Mouse (Mus musculus) heart, embryonic 10.5 days (tissue): ENCODE measurements around the gene Smox. TPM values are rescaled to one million over a fixed set of nuclear protein-coding genes. Genes with fewer than 3 reads are reported as not detected.
A peak's percentile ranks its signal among the peaks of the same experiment; 100 is the strongest.

Experiments used
- DNase-seq: peaks from one replicate; pipeline ENCODE4 v3.0.0-alpha.2; 2017; ENCODE audit warnings: low spot score
- H3K27ac ChIP-seq: fragments of 300-500 bp; sonication (generic); 2 replicates; pipeline ENCODE4 v1.5.1; 2016; ENCODE audit warnings: mild to moderate bottlenecking
- H3K27me3 ChIP-seq: fragments of 300-500 bp; sonication (generic); 2 replicates; pipeline ENCODE4 v1.6.1; 2016; ENCODE audit warnings: mild to moderate bottlenecking; ENCODE audit not compliant: poor library complexity, insufficient read depth, severe bottlenecking
- H3K36me3 ChIP-seq: fragments of 300-500 bp; sonication (generic); 2 replicates; pipeline ENCODE4 v1.6.1; 2016; ENCODE audit warnings: mild to moderate bottlenecking, moderate library complexity
- H3K4me1 ChIP-seq: fragments of 300-500 bp; sonication (generic); 2 replicates; pipeline ENCODE4 v1.6.1; 2016; ENCODE audit warnings: mild to moderate bottlenecking
- H3K4me3 ChIP-seq: fragments of 300-500 bp; sonication (generic); 2 replicates; pipeline ENCODE4 v1.5.1; 2016; ENCODE audit warnings: mild to moderate bottlenecking, moderate library complexity
- H3K9me3 ChIP-seq: fragments of 300-500 bp; sonication (generic); 2 replicates; pipeline ENCODE4 v1.6.1; 2016; ENCODE audit warnings: mild to moderate bottlenecking, moderate library complexity
- WGBS: fragments of 180-500 bp; shearing (Covaris S2); methylation state at CpG from one replicate; pipeline ENCODE4 v1.1.7; 2016; 5-methylcytosine and 5-hydroxymethylcytosine counted together
- polyA plus RNA-seq: library from polyadenylated mRNA; unstranded; fragments of >200 nt; fragmentation: Nextera tagmentation; extraction: Ambion mirVana; gene quantifications from 2 replicates; pipeline ENCODE4 v1.2.1, GENCODE M21; 2016

Smox gene
- polyA plus RNA-seq, 1 experiment from 2014 or later: 28.0 TPM

GRCm38 (mm10) chr2:131488261-131488660 is 3.0 kb upstream of the Smox start:
- peak; percentile 51 for DNase-seq
- no peak overlapping the region for H3K27ac ChIP-seq
- peaks cover 6% of the 10 kb centered on the region; the same call in 1 of the 2 replicates for H3K27me3 ChIP-seq
- no peaks in the 10 kb centered on the region for H3K36me3 ChIP-seq
- peaks cover 19% of the 10 kb centered on the region for H3K4me1 ChIP-seq
- 63% methylated on average over 4 of the region's 4 CpGs for WGBS
- H3K9me3 ChIP-seq: no peaks in the 10 kb centered on the region
- H3K4me3 ChIP-seq: no peak overlapping the region

- Histone ChIP-seq H3K36me3 (no peaks in the 10 kb centered on the region), H3K4me3 (no peak overlapping the region), H3K4me1 (peaks cover 22% of the 10 kb centered on the region), H3K9me3 (no peaks in the 10 kb centered on the region), H3K27me3 (peaks cover 6% of the 10 kb centered on the region; the same call in 1 of the 2 replicates), H3K27ac (no peak overlapping the region)
- 66% methylated on average over 2 of the region's 2 CpGs for WGBS
- peak; percentile 64 for DNase-seq
These were observed 2.4 kb upstream of the Smox start for GRCm38 (mm10) chr2:131488870-131489269.

GRCm38 (mm10) chr2:131489591-131489990 is 1.7 kb upstream of the Smox start:
- no peak for DNase-seq
- Histone ChIP-seq H3K9me3 (no peaks in the 10 kb centered on the region), H3K27me3 (peaks cover 6% of the 10 kb centered on the region; the same call in 1 of the 2 replicates), H3K4me1 (peaks cover 22% of the 10 kb centered on the region), H3K27ac (no peak overlapping the region), H3K4me3 (no peak overlapping the region), H3K36me3 (no peaks in the 10 kb centered on the region)
- WGBS: 71% methylated on average over 4 of the region's 4 CpGs

- WGBS: under 1% methylated on average over 89 of the region's 102 CpGs
- H3K4me3 ChIP-seq: peak overlapping the region; percentile 96
- H3K36me3 ChIP-seq: no peaks in the 10 kb centered on the region
- H3K4me1 ChIP-seq: peaks cover 28% of the 10 kb centered on the region
- peak overlapping the region; percentile 94 for H3K27ac ChIP-seq
- H3K27me3 ChIP-seq: peaks cover 6% of the 10 kb centered on the region; the same call in 1 of the 2 replicates
- no peaks in the 10 kb centered on the region for H3K9me3 ChIP-seq
- DNase-seq: peak; percentile 92
These were observed 655 bp downstream of the Smox start for GRCm38 (mm10) chr2:131491707-131492595.

GRCm38 (mm10) chr2:131492596-131493139 is 1.4 kb downstream of the Smox start:
- peaks cover 6% of the 10 kb centered on the region; the same call in 1 of the 2 replicates for H3K27me3 ChIP-seq
- H3K36me3 ChIP-seq: no peaks in the 10 kb centered on the region
- no peak for DNase-seq
- H3K4me1 ChIP-seq: peaks cover 34% of the 10 kb centered on the region
- peak overlapping the region; percentile 94 for H3K27ac ChIP-seq
- no peaks in the 10 kb centered on the region for H3K9me3 ChIP-seq
- 8% methylated on average over 10 of the region's 10 CpGs for WGBS
- peak overlapping the region; percentile 96 for H3K4me3 ChIP-seq

- Histone ChIP-seq H3K27me3 (peaks cover 3% of the 10 kb centered on the region; the same call in 1 of the 2 replicates), H3K4me1 (peaks cover 37% of the 10 kb centered on the region), H3K36me3 (no peaks in the 10 kb centered on the region), H3K9me3 (no peaks in the 10 kb centered on the region), H3K4me3 (no peak overlapping the region), H3K27ac (no peak overlapping the region)
- WGBS: 41% methylated on average over 5 of the region's 5 CpGs
- DNase-seq: no peak
These were observed 2.1 kb downstream of the Smox start for GRCm38 (mm10) chr2:131493446-131493845.

GRCm38 (mm10) chr2:131495256-131495655 is 4.0 kb downstream of the Smox start:
- 73% methylated on average over 3 of the region's 3 CpGs for WGBS
- Histone ChIP-seq H3K4me1 (peaks cover 45% of the 10 kb centered on the region), H3K9me3 (no peaks in the 10 kb centered on the region), H3K4me3 (no peak overlapping the region), H3K27me3 (no peaks in the 10 kb centered on the region; the same call in 1 of the 2 replicates), H3K36me3 (no peaks in the 10 kb centered on the region), H3K27ac (no peak overlapping the region)
- DNase-seq: no peak

- peaks cover 48% of the 10 kb centered on the region for H3K4me1 ChIP-seq
- H3K4me3 ChIP-seq: no peak overlapping the region
- no peaks in the 10 kb centered on the region for H3K36me3 ChIP-seq
- WGBS: 79% methylated on average over 5 of the region's 5 CpGs
- no peaks in the 10 kb centered on the region; the same call in 1 of the 2 replicates for H3K27me3 ChIP-seq
- DNase-seq: no peak
- H3K27ac ChIP-seq: 0 out of 2 replicates have a peak overlapping the region, but pooled peaks have one; percentile 22
- H3K9me3 ChIP-seq: no peaks in the 10 kb centered on the region
These were observed 5.0 kb downstream of the Smox start for GRCm38 (mm10) chr2:131496125-131496820.

- DNase-seq: peak; percentile 93
- Histone ChIP-seq H3K9me3 (no peaks in the 10 kb centered on the region), H3K27ac (peak overlapping the region; percentile 6; the same call in 1 of the 2 replicates), H3K4me3 (no peak overlapping the region), H3K36me3 (no peaks in the 10 kb centered on the region), H3K4me1 (peaks cover 48% of the 10 kb centered on the region), H3K27me3 (no peaks in the 10 kb centered on the region; the same call in 1 of the 2 replicates)
- WGBS: 86% methylated on average over 4 of the region's 4 CpGs
These were observed 6.0 kb downstream of the Smox start for GRCm38 (mm10) chr2:131497224-131497856.

- H3K27ac ChIP-seq: peak overlapping the region; percentile 6; the same call in 1 of the 2 replicates
- H3K4me1 ChIP-seq: peaks cover 48% of the 10 kb centered on the region
These were observed 6.9 kb downstream of the Smox start for GRCm38 (mm10) chr2:131498219-131498618.

GRCm38 (mm10) chr2:131499290-131499845 is 8.1 kb downstream of the Smox start:
- H3K4me3 ChIP-seq: no peak overlapping the region
- no peak for DNase-seq
- peaks cover 45% of the 10 kb centered on the region for H3K4me1 ChIP-seq
- no peaks in the 10 kb centered on the region for H3K27me3 ChIP-seq
- H3K27ac ChIP-seq: no peak overlapping the region
- 63% methylated on average over 5 of the region's 5 CpGs for WGBS
- H3K9me3 ChIP-seq: no peaks in the 10 kb centered on the region
- H3K36me3 ChIP-seq: no peaks in the 10 kb centered on the region

More at GRCm38 (mm10) chr2:131498219-131498618, 6.9 kb downstream of the Smox start:
- 66% methylated on average over 7 of the region's 7 CpGs for WGBS
- Histone ChIP-seq H3K9me3 (no peaks in the 10 kb centered on the region), H3K4me3 (no peak overlapping the region), H3K36me3 (no peaks in the 10 kb centered on the region), H3K27me3 (no peaks in the 10 kb centered on the region)
- DNase-seq: no peak

GRCm38 (mm10) chr2:131501886-131502285 is 10.6 kb downstream of the Smox start:
- 47% methylated on average over 5 of the region's 5 CpGs for WGBS
- no peak for DNase-seq
- peaks cover 58% of the 10 kb centered on the region for H3K4me1 ChIP-seq

More at GRCm38 (mm10) chr2:131501886-131502285, 10.6 kb downstream of the Smox start:
- no peak overlapping the region for H3K27ac ChIP-seq
- no peaks in the 10 kb centered on the region for H3K27me3 ChIP-seq
- no peaks in the 10 kb centered on the region for H3K36me3 ChIP-seq
- H3K9me3 ChIP-seq: no peaks in the 10 kb centered on the region
- H3K4me3 ChIP-seq: no peak overlapping the region
